Mouse (Mus musculus) embryonic fibroblast, embryonic 13.5 days (primary cell): Measurements from ENCODE around the gene Kpna2.

Experiments
- CTCF ChIP-seq: IDR thresholded peaks from 2 replicates; pipeline ENCODE4 v1.5.1; 2011; ENCODE audit warnings: mild to moderate bottlenecking, control low read depth, low read length, moderate library complexity, borderline replicate concordance; ENCODE audit not compliant: insufficient read depth
- POLR2A ChIP-seq: IDR thresholded peaks from 2 replicates; pipeline ENCODE4 v1.6.1; 2011; ENCODE audit warnings: low read depth, mild to moderate bottlenecking, control low read depth, low read length, moderate library complexity

GRCm38 (mm10) chr11:106961471-106962081 lies 37.8 kb downstream of the Kpna2 start:
- TF ChIP-seq CTCF (no peak), POLR2A (no peak)
